Mouse (Mus musculus): ENCODE data around the gene Lgmn. TPM values are rescaled to one million over a fixed set of nuclear protein-coding genes. Genes with fewer than 3 reads are reported as not detected.

The Lgmn gene
- polyA plus RNA-seq, 1 experiment from 2014 or later: 123 TPM

- H3K9me3 ChIP-seq (replicated peaks): no peaks in the 10 kb centered on the region
- no peak for ATAC-seq (ENCODE audit: low FRiP score)
- WGBS: 81% methylated on average over 4 of the region's 4 CpGs
Observed at GRCm38 (mm10) chr12:102430228-102430627, 9.4 kb downstream of the Lgmn start.

DNA sequence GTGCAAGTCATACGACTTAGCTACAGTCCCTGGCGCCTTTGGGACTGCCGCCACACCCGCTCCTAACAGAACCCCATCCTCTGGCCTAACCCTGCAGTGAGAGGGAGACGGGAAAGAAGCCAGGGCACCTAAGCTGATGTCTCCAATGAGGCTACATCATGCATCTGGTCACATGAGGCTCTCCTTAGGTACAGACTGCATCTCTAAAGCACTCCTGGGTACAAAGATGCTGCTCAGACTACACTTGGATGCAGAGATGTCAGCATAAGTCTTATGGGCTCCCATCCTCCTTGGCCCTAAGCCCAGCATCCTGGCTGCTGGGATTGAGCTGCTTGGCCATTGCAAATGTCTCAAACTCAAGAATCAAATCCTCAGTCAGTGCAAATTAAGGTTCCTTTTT lies 10.0 kb downstream of the Lgmn start:
- H3K9me3 ChIP-seq (replicated peaks): no peaks in the 10 kb centered on the region
- H3K4me1 ChIP-seq: no peaks in the 10 kb centered on the region
- no peaks in the 10 kb centered on the region for H3K27me3 ChIP-seq (replicated peaks)
- H3K36me3 ChIP-seq: peaks cover 4% of the 10 kb centered on the region
- H3K27ac ChIP-seq (replicated peaks): no peak overlapping the region
- no peak overlapping the region for H3K9ac ChIP-seq (replicated peaks)
- ATAC-seq (ENCODE audit: low FRiP score): no peak
- H3K4me3 ChIP-seq (replicated peaks): no peak overlapping the region
- no peak overlapping the region for H3K4me2 ChIP-seq
- 94% methylated on average over 5 of the region's 5 CpGs for WGBS

More at GRCm38 (mm10) chr12:102430228-102430627, 9.4 kb downstream of the Lgmn start:
- peaks cover 4% of the 10 kb centered on the region for H3K36me3 ChIP-seq
- no peak overlapping the region for H3K27ac ChIP-seq (replicated peaks)
- H3K4me1 ChIP-seq: no peaks in the 10 kb centered on the region
- H3K9ac ChIP-seq (replicated peaks): no peak overlapping the region
- no peak overlapping the region for H3K4me3 ChIP-seq (replicated peaks)
- no peaks in the 10 kb centered on the region for H3K27me3 ChIP-seq (replicated peaks)
- H3K4me2 ChIP-seq: no peak overlapping the region

DNA sequence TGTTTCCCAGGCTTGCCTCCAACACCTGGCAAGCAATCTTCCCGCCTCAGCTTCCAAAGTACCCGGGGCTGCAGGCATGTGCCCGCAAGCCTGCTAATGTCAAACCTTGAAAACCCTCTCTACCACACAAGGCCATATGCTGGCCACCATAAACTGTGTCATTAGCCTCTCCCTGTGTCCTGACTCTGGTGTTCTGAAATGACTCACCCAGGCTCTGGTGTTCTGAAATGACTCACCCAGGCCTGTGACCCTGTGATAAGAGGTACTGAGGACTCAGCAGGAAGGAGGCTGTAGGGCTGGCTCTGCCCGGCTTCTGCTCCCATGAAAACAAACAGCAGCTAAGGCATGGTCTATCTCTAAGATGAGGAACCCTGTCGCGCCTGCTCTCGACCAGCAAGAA lies 13.3 kb downstream of the Lgmn start:
- no peaks in the 10 kb centered on the region for H3K27me3 ChIP-seq (replicated peaks)
- no peaks in the 10 kb centered on the region for H3K4me1 ChIP-seq
- peaks cover 26% of the 10 kb centered on the region for H3K36me3 ChIP-seq
- no peak overlapping the region for H3K4me2 ChIP-seq
- H3K9ac ChIP-seq (replicated peaks): no peak overlapping the region
- no peak overlapping the region for H3K4me3 ChIP-seq (replicated peaks)
- H3K27ac ChIP-seq (replicated peaks): no peak overlapping the region
- no peaks in the 10 kb centered on the region for H3K9me3 ChIP-seq (replicated peaks)
- ATAC-seq (ENCODE audit: low FRiP score): no peak
- 91% methylated on average over 7 of the region's 7 CpGs for WGBS

DNA sequence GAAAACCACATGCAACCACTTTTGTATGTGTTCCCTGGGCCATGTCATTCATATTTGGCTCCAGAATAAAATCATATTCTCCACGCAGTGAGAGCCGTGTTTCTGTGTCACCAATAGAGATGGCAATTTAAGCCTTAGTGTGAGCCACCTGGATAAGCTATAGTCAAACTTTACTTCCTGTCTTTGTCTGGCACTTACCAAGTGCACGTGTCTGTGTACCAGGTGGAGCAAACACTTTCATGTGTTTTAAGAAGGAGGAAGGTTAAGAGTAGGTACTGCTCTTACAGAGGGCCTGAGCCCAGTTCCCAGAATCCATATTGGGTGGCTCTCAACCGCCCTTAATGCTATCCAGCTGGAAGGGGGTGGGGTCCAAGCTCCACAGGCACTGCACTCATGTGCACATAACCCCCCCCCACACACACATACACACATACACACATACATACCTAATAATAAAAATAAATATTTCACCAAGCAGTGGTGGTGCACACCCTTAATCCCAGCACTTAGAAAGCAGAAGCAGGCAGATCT lies 14.5 kb downstream of the Lgmn start:
- Histone ChIP-seq H3K27me3 (replicated peaks) (no peaks in the 10 kb centered on the region), H3K9me3 (replicated peaks) (no peaks in the 10 kb centered on the region), H3K4me1 (no peaks in the 10 kb centered on the region), H3K4me3 (replicated peaks) (no peak overlapping the region), H3K9ac (replicated peaks) (no peak overlapping the region), H3K4me2 (no peak overlapping the region), H3K27ac (replicated peaks) (no peak overlapping the region), H3K36me3 (peaks cover 27% of the 10 kb centered on the region)
- ATAC-seq (ENCODE audit: low FRiP score): no peak
- whole genome bisulfite sequencing: 88% methylated on average over 4 of the region's 4 CpGs

DNA sequence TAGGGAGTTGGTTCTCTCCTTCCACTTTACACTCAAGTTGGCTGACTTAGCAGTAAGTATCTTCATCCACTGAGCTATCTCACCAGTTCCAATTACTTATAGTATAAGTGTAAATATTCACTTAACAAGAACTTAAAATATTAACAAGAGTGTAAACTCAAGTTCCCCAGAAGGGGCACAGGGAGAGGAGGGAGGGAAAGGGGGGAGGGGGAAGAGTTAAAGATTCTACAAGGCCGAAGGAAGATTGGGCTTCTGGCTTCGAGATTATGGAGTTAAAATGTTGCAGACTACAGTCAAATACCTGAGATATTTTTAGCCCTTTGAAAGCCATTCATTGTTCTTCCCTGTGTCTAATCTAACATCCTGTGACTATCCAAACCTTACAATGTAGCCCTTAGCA lies 15.2 kb downstream of the Lgmn start:
- no peak overlapping the region for H3K27ac ChIP-seq (replicated peaks)

DNA sequence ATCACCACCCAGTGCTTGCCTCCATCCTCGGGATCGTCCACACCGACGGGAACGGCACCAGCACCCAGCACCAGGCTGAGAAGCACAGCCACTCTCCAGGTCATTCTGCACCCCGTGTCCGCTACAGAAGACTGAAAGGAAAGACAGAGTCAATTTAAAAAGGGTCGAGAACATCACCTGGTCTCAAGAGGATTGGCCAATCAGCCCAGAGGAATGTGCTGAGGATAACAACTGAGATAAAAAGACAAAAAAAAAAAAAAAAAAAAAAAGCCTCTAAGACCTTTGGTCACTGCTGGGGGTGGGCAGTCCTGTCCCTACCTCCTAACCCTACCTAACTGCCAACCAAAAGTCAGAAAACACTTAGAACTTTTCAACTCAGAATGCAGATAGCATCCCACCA lies 16.0 kb downstream of the Lgmn start:
- WGBS: 92% methylated on average over 8 of the region's 8 CpGs

More for the DNA sequence above, 15.2 kb downstream of the Lgmn start:
- no peak overlapping the region for H3K9ac ChIP-seq (replicated peaks)
- H3K27me3 ChIP-seq (replicated peaks): no peaks in the 10 kb centered on the region
- no peaks in the 10 kb centered on the region for H3K9me3 ChIP-seq (replicated peaks)
- no peak overlapping the region for H3K4me3 ChIP-seq (replicated peaks)
- no peak overlapping the region for H3K4me2 ChIP-seq
- no peak for ATAC-seq (ENCODE audit: low FRiP score)
- H3K4me1 ChIP-seq: no peaks in the 10 kb centered on the region
- H3K36me3 ChIP-seq: peaks cover 27% of the 10 kb centered on the region
- WGBS: 73% methylated on average over 2 of the region's 2 CpGs

GRCm38 (mm10) chr12:102422623-102423320 lies 16.8 kb downstream of the Lgmn start:
- H3K9ac ChIP-seq (replicated peaks): no peak overlapping the region
- no peaks in the 10 kb centered on the region for H3K9me3 ChIP-seq (replicated peaks)
- no peak overlapping the region for H3K27ac ChIP-seq (replicated peaks)
- peaks cover 27% of the 10 kb centered on the region for H3K36me3 ChIP-seq
- 93% methylated on average over 11 of the region's 11 CpGs for WGBS
- ATAC-seq (ENCODE audit: low FRiP score): no peak
- H3K4me1 ChIP-seq: no peaks in the 10 kb centered on the region
- H3K27me3 ChIP-seq (replicated peaks): no peaks in the 10 kb centered on the region
- no peak overlapping the region for H3K4me2 ChIP-seq
- H3K4me3 ChIP-seq (replicated peaks): no peak overlapping the region

More for the DNA sequence above, 16.0 kb downstream of the Lgmn start:
- Histone ChIP-seq H3K4me3 (replicated peaks) (no peak overlapping the region), H3K4me2 (no peak overlapping the region), H3K4me1 (no peaks in the 10 kb centered on the region), H3K9me3 (replicated peaks) (no peaks in the 10 kb centered on the region), H3K27me3 (replicated peaks) (no peaks in the 10 kb centered on the region), H3K36me3 (peaks cover 27% of the 10 kb centered on the region), H3K9ac (replicated peaks) (no peak overlapping the region), H3K27ac (replicated peaks) (no peak overlapping the region)
- ATAC-seq (ENCODE audit: low FRiP score): no peak

DNA sequence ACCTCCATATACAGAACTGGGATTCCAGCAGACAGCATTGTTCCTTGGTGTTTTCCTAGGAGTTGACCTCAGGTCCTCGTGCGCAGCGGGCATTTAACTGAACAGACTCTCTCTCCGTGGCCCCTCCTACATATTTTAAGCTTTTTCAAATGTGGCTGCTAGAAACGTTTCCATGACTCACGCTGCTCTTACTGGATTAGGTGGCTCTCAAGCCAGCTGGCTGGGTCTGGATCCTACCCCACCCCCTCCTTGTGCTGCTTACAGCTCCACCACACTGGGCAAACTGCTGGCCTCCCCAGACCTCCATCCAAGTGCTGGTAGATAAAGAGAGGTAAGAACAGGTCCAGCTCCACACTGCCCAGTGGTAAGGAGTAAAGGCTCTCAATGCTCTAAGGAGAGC lies 17.5 kb downstream of the Lgmn start:
- peaks cover 27% of the 10 kb centered on the region for H3K36me3 ChIP-seq
- WGBS: 90% methylated on average over 6 of the region's 6 CpGs
- H3K9me3 ChIP-seq (replicated peaks): no peaks in the 10 kb centered on the region
- no peak overlapping the region for H3K9ac ChIP-seq (replicated peaks)
- H3K4me3 ChIP-seq (replicated peaks): no peak overlapping the region
- no peaks in the 10 kb centered on the region for H3K4me1 ChIP-seq
- no peak overlapping the region for H3K27ac ChIP-seq (replicated peaks)
- no peaks in the 10 kb centered on the region for H3K27me3 ChIP-seq (replicated peaks)
- no peak for ATAC-seq (ENCODE audit: low FRiP score)
- H3K4me2 ChIP-seq: no peak overlapping the region

GRCm38 (mm10) chr12:102420168-102420890 lies 19.3 kb downstream of the Lgmn start:
- no peak for ATAC-seq (ENCODE audit: low FRiP score)
- H3K4me3 ChIP-seq (replicated peaks): no peak overlapping the region
- H3K27ac ChIP-seq (replicated peaks): no peak overlapping the region
- no peak overlapping the region for H3K4me2 ChIP-seq
- H3K9me3 ChIP-seq (replicated peaks): no peaks in the 10 kb centered on the region
- H3K4me1 ChIP-seq: no peaks in the 10 kb centered on the region; the same call in none of the 2 replicates
- whole genome bisulfite sequencing: 90% methylated on average over 10 of the region's 10 CpGs
- no peaks in the 10 kb centered on the region for H3K27me3 ChIP-seq (replicated peaks)
- H3K9ac ChIP-seq (replicated peaks): no peak overlapping the region
- peaks cover 23% of the 10 kb centered on the region for H3K36me3 ChIP-seq

GRCm38 (mm10) chr12:102419544-102419943 lies 20.1 kb downstream of the Lgmn start:
- Histone ChIP-seq H3K27ac (replicated peaks) (peak overlapping the region; percentile 54; the same call in 1 of the 2 replicates), H3K9me3 (replicated peaks) (no peaks in the 10 kb centered on the region), H3K27me3 (replicated peaks) (no peaks in the 10 kb centered on the region), H3K36me3 (peaks cover 23% of the 10 kb centered on the region), H3K4me1 (no peaks in the 10 kb centered on the region; the same call in none of the 2 replicates), H3K4me2 (no peak overlapping the region), H3K4me3 (replicated peaks) (no peak overlapping the region), H3K9ac (replicated peaks) (no peak overlapping the region)
- peak; percentile 51; the same call in 1 of the 2 replicates for ATAC-seq (ENCODE audit: low FRiP score)
- 38% methylated on average over 3 of the region's 3 CpGs for WGBS

DNA sequence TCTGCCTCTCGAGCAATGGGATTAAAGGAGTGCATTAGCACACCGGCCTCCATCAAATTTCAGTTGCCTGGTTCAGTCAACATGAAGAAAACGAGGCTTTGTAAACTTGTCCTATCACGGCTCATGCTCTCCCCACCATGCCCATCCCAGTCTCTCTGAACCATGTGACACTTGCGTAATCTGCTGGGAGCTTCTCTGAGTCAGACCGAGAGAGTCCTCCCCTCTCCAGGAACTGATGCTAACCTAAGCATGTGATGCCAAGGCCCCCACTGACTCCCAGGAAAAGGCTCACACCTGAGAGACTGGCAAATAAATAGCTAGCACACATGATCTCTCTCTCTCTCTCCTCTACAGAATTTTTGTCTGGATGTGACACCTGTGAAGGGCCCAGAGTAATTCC lies 21.9 kb downstream of the Lgmn start:
- WGBS: 91% methylated on average over 6 of the region's 6 CpGs
- no peaks in the 10 kb centered on the region for H3K9me3 ChIP-seq (replicated peaks)
- H3K27ac ChIP-seq (replicated peaks): no peak overlapping the region
- no peaks in the 10 kb centered on the region; the same call in none of the 2 replicates for H3K4me1 ChIP-seq
- no peak overlapping the region for H3K9ac ChIP-seq (replicated peaks)
- H3K4me3 ChIP-seq (replicated peaks): no peak overlapping the region
- H3K4me2 ChIP-seq: no peak overlapping the region
- H3K27me3 ChIP-seq (replicated peaks): no peaks in the 10 kb centered on the region
- ATAC-seq (ENCODE audit: low FRiP score): no peak
- H3K36me3 ChIP-seq: peaks cover 20% of the 10 kb centered on the region

Data from neural tube, embryonic 15.5 days (tissue).